Mouse (Mus musculus) layer of hippocampus, postnatal 14 days (tissue): Measurements from ENCODE around the gene Dab2ip. TPM values are rescaled to one million over a fixed set of nuclear protein-coding genes. Genes with fewer than 3 reads are reported as not detected.

Experiments
- DNase-seq, 2 experiments: peaks; one replicate each; pipeline ENCODE4 v3.0.0; 2021 to 2022; ENCODE audit warnings: low spot score in 2 of 2, mixed read lengths in 1 of 2
- total RNA-seq, 2 experiments: library from RNA; stranded (reverse); gene quantifications; 2 replicates each; pipeline ENCODE4 v1.2.3; 2021

The Dab2ip gene
- total RNA-seq, 2 experiments from 2014 or later = 113 to 114 TPM

DNA sequence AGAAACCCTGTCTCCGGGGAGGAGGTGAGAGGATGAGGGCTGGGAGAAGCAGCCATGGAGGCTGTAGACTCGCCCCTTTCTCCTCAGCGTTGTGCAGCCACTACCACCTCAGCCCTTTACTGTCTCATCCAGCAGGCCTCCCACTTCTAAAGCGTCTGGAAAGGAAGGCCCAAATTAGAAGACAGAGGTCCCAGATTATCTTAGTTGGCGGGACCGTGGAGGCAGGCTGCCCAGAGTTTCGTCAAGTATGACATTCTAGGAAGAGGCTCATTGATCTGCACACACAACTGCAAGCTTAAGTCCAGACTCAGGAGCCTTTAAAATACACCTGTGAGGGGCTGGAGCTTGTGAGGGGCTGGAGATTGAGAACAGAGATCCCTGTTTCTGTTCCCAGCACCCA lies 84.2 kb downstream of the Dab2ip start:
- DNase-seq = no peak

DNA sequence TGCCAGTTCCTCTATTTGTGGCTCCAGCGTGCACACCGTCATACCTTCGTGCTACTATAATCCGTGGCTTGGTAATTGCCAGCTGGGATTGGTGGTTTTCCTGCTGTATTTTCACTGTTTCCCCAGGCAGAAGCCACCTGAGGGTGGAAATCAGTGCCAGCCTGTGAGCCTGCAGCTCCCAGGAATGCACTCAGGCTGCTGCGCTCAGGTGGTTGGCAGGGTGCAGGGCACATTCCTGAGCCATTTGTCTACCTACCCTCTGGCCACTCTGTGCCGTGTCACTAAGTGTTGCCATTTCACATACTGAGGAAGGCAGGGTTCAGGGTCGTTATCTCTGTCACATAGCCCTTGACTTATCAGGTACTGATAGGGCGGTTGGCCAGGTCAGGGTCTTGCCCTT lies 88.5 kb downstream of the Dab2ip start:
- no peak for DNase-seq

DNA sequence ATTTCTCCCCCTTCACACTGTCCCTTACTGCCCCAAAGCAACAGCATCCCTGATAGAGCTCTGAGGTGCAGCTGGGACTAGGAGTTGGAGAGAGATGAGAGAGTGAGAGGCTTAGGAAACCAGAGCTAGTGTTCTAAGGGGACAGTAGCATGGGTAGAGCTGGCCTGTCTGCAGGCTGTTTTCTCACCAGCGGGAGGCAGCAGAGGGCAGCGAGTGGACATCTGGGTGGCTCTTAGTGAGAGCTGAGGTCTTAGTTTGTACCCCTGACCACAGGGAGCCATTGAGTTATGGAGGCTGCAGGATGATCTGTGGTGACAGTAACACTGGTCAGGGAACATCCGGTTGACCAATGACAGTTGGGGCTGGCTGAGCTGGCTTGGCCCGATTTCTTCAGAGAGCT lies 91.6 kb downstream of the Dab2ip start:
- DNase-seq = peak; percentile 77 to 84

DNA sequence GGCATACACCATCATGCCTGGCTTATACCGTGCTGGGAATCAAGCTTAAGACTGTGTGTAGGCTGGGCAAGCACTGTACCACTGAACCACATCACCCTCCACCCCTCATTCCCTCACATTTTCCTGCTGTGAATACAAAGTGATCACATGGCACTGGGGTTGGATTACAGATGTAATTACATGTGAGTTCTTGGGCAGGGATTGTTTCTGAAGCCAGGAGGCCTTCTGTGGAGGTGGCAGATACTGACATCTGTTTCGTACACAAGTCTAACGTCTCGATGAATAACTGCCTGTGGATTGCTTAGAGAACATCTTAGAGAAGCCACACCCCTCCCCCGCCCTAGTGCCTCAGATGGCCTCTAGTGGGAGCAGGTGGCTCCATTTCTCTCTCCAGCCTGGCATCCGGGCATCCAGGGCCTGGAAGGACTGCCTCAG lies 93.2 kb downstream of the Dab2ip start:
- peak; percentile 45 to 46 for DNase-seq

DNA sequence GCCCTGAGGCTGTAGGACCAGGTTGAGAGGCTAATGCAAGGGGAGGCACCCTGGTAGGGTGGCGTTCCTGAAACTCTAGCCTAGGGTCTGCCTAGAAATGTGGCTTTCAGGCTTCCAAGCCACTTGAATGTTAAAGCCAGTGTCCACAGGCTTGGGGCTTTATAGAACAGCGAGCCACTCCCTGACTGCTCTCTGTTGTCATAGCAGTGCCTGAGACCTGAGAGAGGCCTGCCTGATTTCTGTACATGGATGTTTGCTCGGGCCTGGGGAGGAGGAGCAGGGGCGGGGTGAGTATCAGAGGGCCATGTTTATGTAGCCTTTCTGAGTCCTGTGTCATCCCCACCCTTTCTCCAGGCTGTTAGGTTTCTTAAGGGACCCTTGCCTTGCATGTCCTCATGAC lies 94.9 kb downstream of the Dab2ip start:
- no peak for DNase-seq

DNA sequence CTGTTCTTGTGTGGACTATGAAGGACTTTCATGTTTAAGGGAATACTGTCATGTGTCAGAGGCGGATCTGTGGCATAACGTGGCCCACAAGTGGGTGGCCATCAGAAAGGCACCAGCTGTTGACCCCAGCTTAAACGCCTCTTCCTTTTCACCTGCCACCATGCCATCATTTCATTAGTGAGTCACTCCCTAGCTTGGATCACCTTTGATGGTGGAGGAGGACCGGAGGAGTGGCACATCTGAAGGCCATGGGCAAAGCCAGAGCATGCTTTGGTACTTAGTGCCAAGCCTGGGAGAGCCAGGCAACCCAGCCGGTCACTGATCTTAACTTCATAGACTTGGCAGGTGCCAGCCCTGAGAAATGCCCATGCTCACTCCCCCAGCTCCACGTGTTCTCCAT lies 96.7 kb downstream of the Dab2ip start:
- no peak for DNase-seq

DNA sequence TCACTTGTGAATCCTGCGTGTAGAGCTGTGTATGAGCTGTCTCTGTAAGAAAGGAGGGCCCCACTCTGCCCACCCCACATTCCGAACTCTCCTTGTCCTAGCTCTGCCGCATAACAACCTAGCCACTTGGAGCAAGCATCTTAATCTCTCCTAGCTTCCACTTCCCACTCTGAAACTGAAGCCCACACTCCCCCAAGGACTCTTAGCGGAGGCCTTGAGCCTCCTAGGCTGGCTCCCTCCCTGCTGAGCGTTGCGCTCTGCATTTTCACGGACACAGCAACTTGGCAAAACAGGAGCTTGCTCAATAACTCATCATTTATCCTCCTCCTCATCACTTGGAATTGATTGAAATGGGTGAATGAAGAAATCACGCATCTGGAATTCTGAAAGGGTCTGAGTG lies 97.9 kb downstream of the Dab2ip start:
- no peak for DNase-seq

DNA sequence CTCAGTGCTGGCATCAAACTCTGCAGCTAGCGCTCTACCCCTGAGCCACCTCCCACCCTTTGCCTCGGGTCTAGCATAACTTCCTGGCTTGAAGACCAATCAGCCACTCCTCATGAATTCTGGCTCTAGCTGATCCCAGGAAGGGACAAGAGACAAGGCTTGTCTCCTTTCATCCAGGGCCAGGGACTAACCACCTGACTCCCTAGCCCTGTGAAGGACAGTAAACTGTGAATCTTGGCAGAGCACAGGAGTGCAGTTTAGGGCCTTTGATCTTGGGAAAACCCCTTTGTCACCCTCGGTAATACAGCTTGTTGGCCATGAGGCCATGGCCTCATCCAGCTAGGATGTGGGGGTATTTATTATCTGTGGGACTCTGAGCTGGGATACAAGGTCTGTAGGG lies 100.2 kb downstream of the Dab2ip start:
- DNase-seq = no peak

DNA sequence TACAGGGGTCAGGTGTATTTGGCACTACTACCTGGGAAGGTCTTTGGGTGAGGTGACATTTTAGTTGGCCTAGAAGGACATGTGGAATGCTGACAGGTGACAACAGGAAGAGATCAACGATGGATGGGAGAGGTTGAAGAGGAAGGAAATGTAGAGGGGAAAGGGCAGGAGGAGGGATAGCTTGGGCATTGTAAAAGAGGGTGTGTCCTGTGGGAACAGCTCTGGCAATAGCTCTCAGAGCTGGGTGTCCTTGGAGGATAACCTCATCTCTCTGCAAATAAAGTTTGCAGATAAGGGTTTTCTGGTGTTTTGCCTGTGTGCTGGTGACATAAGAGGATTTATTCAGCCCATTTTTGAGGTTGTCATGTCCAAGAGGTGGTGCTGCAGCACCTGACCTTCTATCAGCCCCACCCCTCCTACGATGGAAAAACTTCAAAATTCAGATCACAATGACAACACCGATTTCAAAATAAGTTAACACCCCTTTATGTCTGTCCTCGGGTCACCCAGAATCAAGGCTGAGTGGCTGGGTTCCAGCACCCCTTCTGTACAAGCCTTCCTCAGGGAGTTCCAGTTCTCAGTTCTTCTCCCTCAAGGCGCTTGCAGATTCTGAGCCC lies 101.6 kb downstream of the Dab2ip start:
- DNase-seq = no peak

DNA sequence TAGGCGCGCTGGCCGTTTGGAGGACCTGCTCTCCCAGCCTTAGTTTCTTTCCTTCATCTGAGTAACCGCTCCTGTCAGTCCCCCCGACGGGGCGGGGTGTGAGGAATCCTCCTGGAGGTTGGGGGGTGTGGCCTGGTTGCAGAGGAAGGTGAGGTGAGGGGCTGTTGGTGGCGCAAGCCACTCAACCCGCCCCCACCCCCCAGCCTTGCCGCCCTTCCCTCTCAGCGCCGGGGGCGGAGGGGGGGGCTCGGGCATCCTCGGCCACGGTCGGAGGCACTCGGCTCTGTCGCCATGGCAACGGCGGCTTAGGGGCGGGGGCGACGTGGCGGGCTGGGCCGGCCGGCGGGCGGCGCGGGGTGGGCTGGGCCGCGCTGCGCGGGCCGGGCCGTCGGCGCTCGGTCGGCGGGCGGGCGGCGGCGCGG lies 102.9 kb downstream of the Dab2ip start:
- peak; percentile 71 to 75 for DNase-seq

DNA sequence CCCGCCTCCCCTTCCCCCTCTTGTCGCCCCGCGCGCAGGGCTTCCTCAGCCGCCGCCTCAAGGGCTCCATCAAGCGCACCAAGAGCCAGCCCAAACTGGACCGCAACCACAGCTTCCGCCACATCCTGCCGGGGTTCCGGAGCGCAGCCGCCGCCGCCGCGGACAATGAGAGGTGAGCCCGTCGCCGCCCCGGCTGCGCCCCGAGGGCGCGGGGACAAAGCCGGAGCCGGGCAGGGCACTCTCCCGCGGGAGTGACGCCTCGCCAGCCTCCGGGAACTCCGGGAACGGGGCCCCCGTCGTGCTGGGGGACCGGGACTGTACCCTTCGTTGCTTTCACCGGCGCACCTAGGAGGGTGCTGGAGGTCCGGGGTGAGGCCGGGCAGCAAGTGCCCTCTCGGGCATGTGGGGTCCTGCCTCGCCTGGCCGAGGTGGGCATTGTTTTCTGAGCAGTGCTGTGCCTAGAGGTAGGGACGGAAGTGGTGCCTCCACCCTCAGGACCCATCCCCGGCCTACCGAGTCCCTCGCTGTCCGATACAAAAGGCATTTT lies 103.5 kb downstream of the Dab2ip start:
- no peak for DNase-seq

DNA sequence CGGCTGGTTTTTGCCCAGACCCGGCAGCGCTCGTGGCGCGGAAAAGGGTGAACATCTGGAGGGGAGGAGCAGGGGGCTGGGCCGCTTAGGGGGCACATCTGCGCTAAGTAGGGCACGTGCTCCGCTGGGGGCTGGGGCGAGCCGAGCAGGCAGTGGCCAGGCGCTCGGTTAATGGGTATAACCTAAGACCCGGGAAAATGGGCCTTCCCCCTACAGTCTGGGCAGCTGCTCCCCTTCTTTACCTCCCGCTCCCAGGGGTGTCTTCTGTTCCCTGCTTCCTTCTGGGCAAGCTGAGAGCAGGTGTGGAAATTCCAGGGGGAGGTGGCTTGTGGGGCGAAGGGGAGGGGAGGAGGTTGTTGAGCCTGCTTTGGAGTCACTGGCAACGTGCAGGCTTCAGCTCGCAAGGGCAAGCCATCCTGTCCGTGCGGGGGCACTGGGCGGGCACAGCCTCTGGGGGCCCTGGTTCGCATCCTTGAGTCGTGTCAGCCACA lies 104.0 kb downstream of the Dab2ip start:
- no peak for DNase-seq

DNA sequence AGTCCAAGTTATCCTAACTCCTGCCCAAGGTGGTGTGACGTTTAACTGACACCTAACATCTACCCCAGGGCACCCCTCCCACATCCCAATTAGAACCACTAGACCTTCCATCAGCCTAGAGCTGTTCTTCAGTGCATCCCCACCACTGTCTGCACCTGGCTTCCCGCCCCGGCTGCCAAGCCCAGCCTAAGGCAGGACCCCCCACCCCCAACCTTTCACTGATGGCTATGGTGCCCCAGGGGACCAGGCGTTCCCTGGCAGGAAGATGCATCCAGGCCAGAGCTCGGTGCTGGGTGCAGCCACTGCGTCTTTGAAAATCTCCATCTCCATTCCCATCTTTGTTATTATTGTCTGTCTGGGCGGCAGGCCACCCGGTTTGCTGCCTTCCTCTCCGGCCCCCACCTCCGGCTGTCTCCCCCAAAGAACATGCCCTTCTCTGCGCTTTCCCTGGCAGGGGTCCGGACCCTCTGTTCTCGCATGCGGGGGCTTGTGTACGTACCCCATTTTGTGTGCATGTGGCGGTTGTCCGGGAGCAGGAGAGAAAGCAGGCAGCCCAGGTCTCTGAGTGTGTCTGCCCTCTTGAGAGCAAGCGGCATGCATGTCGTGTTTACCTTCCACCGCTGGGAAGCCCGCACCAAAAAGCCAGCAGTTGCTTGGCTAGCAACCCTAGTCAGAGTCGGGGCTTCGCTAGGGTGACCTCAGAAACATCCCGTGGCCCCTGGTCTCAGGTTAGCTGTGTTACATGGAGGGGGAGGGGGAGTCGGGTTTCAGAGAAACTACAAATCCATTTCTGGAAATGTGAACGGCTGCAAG lies 104.9 kb downstream of the Dab2ip start:
- no peak for DNase-seq

DNA sequence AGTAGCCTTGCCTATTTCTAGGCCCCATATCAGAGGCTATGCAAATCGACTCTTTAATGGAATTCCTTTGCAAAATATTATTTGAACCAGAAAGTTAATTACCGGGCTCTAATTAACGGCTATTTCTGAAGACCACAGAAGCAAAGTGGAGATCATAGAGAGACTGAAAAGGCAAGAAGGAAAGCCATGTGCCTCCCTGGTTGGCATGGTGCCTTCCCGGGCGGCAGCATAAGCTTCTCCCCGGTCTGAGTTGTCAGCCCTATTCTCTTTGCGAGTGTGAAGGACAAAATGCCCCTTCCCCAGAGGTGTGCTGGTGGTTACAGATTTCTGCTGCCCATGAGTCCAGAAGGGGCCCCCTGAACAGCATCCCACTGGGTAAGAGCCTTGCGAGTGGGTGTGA lies 109.7 kb downstream of the Dab2ip start:
- no peak for DNase-seq

DNA sequence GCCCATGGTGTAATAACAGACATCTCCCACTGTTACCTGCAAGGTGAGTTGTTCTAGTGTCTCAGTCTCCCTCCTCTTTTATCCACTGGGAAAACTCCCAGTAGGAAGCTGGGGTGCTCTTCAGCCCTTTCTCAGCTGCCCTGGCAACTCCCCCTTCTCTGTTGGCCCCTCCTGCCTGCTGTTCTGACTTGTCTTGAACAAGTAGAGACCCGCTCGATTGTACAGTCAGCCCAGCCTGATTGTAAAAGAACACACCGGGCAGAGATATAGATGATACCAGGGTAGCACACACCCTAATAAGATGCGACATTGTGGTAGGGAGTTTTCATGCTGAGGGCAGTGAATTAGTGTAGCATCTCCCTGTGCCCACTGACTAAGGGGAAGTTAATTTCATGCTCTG lies 111.2 kb downstream of the Dab2ip start:
- DNase-seq = no peak

DNA sequence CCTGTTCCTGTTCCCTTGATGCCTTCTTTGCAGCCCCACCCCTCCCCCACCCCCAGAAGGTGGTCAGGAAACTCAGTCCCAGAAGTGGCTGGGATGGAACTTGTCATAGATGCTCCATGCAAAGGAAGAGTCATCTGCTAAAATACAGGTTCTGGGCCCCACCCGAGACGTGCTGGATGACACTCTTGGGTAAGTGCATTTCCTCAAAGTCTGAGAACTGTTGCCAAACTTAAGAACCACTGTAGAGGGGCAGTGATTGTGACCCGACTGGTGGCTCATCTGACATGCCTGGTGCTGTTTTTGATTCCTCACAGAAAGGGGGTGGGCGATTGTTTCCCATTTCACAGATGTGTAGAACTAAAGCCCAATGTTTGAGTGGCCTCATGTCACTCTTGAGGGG lies 111.7 kb downstream of the Dab2ip start:
- no peak for DNase-seq

DNA sequence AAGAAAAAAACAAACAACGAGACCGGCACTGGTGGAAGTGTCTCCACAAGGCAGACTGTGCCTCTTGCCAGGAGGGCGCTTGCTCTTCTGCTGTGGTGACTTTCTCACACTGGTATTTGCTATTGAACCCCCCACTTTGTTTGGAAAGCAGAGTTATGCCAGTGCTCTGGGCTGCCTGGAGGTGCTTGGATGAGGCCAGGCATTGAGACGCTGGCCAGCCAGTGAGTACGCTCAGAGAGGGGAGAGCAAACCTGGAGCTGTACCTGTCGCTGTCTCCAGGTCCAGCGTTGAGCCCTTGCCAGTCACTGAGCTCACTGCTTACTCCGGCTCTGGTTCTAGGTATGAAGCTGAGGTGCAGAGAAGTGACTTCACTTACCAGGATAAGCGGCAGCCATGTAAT lies 112.2 kb downstream of the Dab2ip start:
- no peak for DNase-seq

DNA sequence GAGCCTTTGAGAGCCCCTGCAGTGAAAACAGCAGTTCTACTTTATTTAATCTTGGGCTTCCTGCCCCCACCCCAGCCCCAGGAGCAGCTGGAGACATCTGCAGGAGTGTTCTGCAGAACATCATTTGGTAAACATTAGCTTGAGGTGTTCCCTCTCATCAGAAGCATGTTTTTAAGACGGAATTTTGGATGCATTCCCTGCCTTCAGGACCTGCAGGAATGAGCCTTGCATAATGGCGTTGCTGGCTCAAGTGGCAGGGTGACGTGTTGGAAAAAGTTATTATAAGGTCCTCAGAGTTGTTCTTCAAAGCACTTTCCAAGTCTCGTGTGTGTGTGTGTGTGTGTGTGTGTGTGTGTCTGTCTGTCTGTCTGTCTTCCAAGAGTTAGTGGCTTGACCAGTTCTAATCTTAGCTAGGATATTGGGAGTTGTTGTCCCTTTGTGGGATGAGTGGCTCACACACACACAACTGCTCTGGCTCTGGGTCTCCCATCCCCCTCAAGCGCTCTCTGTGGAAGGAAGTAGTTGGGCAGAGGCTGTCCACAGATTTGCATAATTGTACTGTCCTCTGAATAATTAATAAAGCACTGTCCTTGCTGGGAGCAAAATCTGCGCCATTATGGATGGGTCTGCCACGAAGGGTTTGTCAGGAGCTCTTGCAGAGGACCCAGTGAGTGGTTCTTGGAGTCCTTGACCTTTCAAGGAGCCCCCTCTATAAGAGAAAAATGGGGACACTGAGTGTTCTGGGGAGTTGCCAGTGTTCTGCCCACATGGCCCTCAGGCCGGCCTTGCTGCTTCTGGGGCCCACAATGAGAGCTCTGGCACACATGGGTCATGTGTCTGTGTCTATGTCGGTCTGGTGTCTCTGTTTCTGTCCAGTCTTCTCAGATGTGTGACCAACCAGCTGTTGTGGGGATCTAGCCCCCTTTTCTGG lies 114.2 kb downstream of the Dab2ip start:
- no peak for DNase-seq

DNA sequence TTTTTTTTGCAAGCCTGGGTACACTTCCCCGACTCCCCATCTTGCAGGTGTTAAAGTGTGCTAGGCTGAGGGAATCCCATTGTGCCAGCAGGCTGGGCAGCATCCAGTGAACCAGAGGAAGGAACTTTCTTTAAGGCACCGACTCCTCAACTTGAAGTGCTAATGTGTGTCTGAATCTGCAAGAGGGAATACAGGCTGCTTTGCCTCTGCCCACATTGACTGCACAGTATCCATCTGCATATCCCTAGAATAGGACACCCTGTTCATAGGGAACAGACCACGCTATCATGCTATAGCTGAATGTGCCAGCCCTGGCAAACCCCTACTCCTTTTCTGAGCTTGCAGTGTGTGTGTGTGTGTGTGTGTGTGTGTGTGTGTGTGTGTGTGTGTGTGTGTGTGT lies 115.1 kb downstream of the Dab2ip start:
- DNase-seq = peak in 1 of 2 experiments; percentile 42

DNA sequence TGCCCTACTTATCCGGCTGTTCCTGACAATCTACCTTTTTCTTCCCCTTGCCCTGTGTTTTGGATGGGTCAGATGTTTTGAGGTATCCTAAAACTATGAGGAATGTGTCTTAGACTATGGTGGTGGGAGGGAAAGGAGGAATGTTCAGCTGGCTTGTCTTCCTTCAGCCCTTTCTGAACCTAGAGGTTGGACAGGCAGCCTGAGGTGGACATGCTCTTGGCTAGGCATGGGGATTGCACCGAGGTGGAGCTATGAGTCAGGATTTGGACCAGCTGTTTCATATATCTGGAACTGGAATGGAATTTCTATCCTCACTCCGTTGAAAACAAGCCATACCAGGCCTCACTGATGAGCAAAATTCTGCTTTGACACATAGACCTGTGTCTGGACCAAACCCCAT lies 115.9 kb downstream of the Dab2ip start:
- DNase-seq = no peak

DNA sequence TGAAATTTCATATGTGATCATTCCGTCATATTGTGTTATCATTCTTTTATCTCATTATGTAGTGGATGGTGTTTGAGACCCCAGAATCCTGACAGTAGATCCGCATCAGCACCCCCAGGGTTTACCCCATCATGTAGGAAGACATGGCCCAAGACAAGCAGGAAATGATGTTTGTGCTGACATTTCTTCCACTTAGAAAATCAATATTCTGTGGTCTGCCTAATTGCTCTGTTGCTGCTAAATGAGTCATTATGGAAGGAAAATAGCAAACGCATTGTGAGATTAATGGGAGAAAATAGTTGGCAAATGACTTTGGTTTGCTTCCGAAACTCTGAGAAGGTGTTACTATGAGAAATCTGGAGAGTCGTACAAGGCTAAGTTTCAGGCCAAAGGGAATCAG lies 116.4 kb downstream of the Dab2ip start:
- no peak for DNase-seq
